Mouse (Mus musculus) activated CD4-positive, CD25-positive, alpha-beta regulatory T cell, adult 4 months (primary cell): ENCODE data around the gene Ptpra. TPM values are rescaled to one million over a fixed set of nuclear protein-coding genes. Genes with fewer than 3 reads are reported as not detected.
A peak's percentile ranks its signal among the peaks of the same experiment; 100 is the strongest.
"Not testable (repeated sequence)": the region's sequence is repeated elsewhere in the genome, so short reads cannot be mapped to it uniquely, and the experiment has no call there.

Experiments used
- ATAC-seq: one replicate; pipeline ENCODE4 v1.8.0; 2017
- polyA plus RNA-seq, 2 experiments: library from polyadenylated mRNA; unstranded; fragments of 100-300 nt; shearing (Covaris generic); gene quantifications; one replicate each; pipeline ENCODE4 v1.2.1; 2017

Gene Ptpra
- polyA plus RNA-seq, 2 experiments from 2014 or later, result 58.1 to 69.6 TPM

GRCm38 (mm10) chr2:130491587-130491986 lies 41.5 kb downstream of the Ptpra start:
- ATAC-seq, result no peak

DNA sequence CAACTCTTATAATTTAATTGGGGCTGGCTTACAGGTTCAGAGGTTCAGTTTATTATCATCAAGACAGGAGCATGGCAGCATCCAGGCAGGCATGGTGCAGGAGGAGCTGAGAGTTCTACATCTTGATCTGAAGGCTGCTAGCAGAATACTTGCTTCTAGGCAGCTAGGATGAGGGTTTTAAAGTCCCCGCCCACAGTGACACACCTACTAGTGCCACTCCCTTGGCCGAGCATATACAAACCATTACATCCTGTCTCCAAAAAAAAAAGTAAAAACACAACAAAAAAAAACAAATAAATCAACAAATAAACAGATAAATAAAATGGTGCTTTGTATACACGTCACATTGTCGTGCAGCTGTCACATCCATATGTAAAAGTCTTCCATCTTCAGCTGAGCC lies 45.0 kb downstream of the Ptpra start:
- ATAC-seq, result not testable (repeated sequence)

DNA sequence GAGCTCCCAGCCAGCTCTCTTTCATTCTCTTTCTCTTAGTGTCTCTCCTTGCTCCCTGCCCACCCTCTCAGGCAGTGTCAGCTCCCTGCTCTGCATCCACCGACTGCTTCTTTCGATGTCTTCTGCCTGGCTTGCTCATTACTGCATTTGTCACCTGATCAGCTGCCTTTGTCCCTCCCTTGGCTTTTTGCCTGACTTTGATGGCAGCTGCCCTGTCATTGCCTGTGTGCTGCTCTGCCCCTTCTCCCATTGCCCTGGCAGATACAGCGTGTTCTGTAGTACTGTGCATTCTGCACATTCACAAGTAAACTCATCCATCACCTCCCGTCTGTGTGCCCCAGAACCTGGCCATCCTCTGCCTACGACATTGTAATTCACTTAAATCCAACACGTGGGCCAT lies 46.0 kb downstream of the Ptpra start:
- no peak for ATAC-seq

DNA sequence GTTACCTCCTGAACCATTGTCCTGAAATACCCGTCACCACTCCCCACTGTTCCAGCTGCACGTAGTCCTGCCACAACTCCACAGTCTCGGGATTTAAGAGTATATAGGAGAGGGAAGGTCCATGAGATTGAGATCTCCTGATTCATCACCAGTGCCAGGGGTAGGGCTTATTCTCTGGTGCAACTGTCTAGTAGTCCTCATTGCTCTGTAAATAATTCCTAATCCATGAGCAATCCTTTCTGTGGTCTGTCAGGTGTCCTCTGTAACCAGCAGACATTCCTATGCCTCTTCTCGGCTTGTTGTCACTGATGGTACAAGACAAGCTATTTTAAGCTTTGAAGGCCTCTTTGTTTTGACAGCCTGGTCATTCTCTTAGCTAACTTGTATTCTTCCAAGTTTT lies 46.9 kb downstream of the Ptpra start:
- no peak for ATAC-seq

- no peak for ATAC-seq
Measured at GRCm38 (mm10) chr2:130499546-130499945, 49.5 kb downstream of the Ptpra start.

DNA sequence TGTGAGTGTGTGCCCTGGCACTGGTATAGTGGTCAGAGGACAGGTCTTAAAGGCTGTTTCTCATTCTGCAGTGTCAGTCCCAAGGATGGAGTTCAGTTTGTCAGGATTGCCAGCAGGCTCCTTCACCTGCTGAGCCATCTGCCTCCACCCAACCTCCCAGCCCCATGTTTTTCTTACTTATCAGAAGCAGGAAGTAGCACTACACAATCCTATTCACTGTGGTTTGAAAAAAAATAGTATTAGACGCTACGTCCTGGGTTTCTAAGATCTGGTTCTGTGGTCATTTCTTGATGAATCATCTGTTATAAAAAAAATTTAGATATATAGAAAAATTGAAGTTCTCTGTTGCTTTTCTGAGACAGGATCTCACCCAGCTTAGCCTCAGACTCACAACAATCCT lies 51.5 kb downstream of the Ptpra start:
- peak; percentile 65 for ATAC-seq

DNA sequence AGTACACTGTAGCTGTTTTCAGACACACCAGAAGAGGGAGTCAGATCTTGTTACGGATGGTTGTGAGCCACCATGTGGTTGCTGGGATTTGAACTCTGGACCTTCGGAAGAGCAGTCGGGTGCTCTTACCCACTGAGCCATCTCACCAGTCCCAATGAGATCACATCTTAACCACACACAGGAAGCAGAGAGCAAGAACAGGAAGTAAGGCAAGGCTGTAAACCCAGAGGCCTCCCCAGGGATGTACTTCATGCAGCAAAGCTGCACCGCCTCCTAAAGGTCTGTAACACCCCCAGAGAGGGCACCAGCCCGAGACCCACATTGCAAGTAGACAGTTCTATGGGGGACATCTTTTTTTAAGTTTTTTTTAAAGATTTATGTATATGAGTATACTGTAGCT lies 61.5 kb downstream of the Ptpra start:
- ATAC-seq, result not testable (repeated sequence)

DNA sequence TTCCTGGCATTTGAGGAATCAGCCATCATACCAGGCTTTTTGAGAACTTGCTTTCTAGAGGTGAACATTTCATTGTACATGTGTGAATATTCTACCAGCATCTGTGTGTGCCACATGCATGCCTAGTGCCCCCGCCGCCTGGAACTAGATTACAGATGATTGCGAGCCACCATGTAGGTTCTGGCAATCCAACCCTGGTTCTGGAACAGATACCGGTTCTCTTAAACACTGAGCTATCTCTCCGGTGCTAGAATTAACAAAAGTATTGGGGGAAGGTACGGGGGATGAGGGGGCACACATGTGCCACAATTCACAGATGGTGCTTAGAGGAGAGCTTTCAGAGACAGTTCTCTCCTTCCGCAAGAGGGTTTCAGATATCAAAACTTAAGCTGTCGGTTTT lies 63.8 kb downstream of the Ptpra start:
- ATAC-seq, result no peak

DNA sequence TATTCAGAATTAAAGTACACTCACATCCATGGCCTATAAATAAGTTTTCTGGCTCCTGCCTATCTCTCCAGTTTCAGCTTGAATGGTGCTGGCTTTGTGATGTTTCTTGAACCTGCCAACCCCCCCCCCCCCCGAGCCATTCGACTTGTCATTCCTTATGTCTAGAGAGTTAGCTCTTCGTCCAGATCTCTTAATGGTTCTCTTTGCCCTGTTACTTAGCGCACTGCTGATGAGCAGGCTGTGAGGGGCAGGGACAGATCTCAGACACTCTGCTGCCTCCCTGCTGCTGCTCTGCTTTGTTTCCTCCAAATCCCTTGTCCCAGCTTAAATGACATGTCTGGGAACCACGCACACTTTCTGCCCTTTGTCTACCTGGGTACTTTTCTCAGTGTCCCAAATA lies 65.7 kb downstream of the Ptpra start:
- ATAC-seq, result no peak

DNA sequence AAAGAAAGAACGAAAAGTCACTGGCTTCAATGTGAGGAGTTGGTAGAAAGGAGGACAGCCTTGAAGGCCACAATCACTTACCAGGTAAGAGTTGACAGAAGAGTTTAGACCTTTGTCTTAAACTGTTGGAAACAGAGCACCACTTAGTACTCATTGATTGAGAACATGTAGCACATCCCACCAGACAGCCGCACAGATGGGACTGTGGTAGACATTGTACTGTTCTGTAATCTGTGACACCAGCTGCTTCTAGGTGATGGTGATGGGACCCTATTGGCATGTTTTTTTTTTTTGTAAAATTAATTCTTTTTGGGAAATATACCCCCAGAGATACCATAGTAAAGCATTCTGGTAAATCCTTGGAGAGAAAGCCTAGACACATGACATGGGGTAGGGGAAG lies 71.8 kb downstream of the Ptpra start:
- no peak for ATAC-seq

DNA sequence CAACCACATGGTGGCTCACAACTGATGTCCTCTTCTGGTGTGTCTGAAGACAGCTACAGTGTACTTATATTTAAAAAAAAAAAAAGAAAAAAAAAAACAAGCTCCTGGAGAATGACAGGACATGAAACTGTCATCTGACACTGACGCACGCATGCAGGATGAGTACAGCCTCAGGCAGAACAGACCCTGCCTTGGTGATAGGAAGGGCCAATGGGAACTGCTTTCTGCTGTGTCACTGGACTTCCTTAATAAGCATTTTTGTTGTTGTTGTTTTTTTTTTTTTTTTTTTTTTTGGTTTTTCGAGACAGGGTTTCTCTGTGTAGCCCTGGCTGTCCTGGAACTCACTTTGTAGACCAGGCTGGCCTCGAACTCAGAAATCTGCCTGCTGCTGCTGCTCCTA lies 75.4 kb downstream of the Ptpra start:
- not testable (repeated sequence) for ATAC-seq

DNA sequence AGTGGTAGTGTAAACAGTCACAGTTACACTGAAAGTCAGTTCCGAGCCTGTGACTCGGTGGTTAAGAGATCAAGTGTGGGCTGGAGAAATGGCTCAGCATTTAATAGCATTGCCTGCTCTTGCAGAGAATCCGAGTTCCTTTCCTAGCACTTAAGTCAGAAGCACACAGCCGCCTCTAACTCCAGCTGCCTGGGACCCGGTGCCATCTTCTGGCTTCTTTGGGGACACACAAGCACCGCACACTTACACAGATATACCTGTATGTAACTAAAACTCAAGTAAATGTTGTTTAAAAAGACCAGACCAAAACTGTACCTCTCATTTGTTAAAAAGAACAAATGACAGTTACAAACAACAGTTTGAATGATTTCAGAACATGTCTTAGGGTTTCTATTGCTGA lies 78.4 kb downstream of the Ptpra start:
- ATAC-seq, result no peak

GRCm38 (mm10) chr2:130529290-130529689 lies 79.2 kb downstream of the Ptpra start:
- no peak for ATAC-seq

GRCm38 (mm10) chr2:130529925-130530324 lies 79.8 kb downstream of the Ptpra start:
- ATAC-seq, result no peak

- ATAC-seq, result no peak
Measured at GRCm38 (mm10) chr2:130532201-130532600, 82.1 kb downstream of the Ptpra start.

- no peak for ATAC-seq
Measured at GRCm38 (mm10) chr2:130535017-130535416, 84.9 kb downstream of the Ptpra start.

DNA sequence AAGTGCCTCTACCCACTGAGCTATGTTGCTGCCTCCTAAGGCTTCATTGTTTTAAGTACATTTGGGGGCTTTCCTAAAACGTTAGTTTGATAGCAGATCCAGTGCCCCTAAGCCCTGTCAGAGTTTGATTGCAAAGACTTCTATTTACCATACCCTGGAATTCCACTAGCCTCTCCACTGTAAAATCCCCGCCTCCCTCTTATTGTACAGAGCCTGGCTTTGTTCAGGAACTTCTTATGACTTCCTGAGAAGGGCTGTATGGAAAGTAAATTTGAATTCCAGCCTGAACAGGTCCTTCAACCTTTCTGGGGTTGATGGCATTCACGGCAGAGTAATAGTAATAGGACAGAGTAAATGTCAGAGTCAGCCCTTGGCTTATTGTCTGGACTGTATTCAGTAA lies 86.8 kb downstream of the Ptpra start:
- no peak for ATAC-seq

DNA sequence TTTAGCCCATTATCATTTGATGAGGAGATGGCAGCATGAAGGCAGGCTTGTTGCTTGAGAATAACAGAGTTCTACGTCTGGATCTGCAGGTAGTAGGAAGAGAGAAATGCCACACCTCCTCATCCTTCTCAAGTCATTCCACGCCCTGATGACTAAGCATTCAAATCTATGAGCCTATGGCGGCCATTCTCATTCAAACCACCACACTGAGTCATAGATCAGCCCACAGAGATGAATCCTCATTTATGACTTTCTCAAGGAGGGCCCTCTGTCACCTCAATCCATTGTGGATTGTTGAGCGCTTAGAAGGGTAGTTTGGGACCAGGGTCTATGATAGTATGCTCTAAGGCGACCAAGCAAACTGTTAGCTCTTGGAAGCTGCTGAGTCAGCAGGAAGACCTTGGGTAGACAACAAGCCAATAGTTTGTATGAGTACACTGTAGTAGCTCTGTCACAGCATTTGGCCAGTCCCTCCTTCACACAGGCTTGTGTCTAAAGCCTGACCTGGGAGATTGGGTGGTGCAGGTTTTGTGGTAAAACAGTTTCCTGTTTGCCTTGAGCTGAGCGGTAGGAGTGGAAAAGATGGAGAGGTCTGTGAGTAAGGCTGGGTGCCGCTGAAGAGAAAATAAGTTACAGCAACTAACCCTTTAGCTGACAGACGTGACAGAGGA lies 88.9 kb downstream of the Ptpra start:
- peak; percentile 79 for ATAC-seq

- peak; percentile 29 for ATAC-seq
Measured at GRCm38 (mm10) chr2:130540266-130540665, 90.2 kb downstream of the Ptpra start.

DNA sequence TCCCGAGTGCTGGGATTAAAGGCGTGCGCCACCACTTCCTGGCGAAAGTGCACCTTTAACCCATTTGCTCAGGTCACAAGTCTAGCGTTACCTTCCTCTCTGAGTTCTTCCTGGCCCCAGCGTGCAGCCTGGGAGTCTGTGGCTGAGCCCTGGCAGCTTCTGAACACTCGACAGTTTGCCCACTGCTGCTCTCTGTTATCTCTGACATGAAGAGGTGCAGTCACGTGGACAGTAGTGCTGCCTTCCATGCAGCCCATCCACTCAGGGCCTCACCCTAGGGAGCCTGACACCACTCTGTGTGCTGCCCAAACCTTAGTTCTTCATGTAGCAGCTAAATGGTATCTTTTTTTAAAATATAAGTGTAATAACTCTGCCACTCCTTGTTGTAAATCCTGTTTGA lies 96.9 kb downstream of the Ptpra start:
- ATAC-seq, result no peak

GRCm38 (mm10) chr2:130554841-130555240 lies 104.8 kb downstream of the Ptpra start:
- ATAC-seq, result peak; percentile 14

GRCm38 (mm10) chr2:130556292-130556691 lies 106.2 kb downstream of the Ptpra start:
- ATAC-seq, result no peak

- no peak for ATAC-seq
Measured at GRCm38 (mm10) chr2:130557462-130557861, 107.4 kb downstream of the Ptpra start.

DNA sequence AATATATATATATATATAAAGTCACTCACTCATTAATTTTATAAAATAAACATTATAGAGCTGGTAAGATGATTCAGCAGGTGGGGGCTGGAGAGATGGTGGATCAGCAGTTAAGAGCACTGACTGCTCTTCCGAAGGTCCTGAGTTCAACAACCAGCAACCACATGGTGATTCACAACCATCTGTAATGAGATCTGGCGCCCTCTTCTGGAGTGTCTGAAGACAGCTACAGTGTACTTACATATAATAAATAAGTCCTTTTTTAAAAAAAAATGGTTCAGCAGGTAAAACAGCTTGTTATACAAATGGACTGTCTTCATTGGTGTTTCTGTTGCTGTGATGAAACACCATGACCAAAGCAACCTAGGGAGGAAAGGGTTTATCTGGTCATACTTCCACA lies 107.9 kb downstream of the Ptpra start:
- no peak for ATAC-seq
